In genomic region chr2:138587335-138587734, GRCm38 (mm10) we compare ENCODE assay signal across 19 mouse cellular contexts.
A peak's percentile ranks its signal among the peaks of the same experiment; 100 is the strongest.
DNase-seq lines count a peak whose midpoint lies in the region; ATAC-seq and TF ChIP-seq lines count a peak whose summit lies in the region.
"Had no signal": no experiment of that assay in that cellular context is flagged by ENCODE, and none has a peak within 500 bp of the region (broad histone marks: within the 10 kb centered on the region; RNA-seq: fewer than 3 reads in every experiment).

No protein-coding gene starts in this region.

- no peak overlapping the region for H3K9ac ChIP-seq in midbrain, embryonic 11.5 days (ENCODE audit: low read length)
- H3K9ac ChIP-seq in midbrain, embryonic 15.5 days = no peak overlapping the region
- H3K9ac ChIP-seq: heart, embryonic 13.5 days; hindbrain, embryonic 12.5 days had no signal

- H3K4me1 ChIP-seq in midbrain, embryonic 11.5 days (ENCODE audit: control insufficient read depth, insufficient read depth, low read length) = no peaks in the 10 kb centered on the region
- no peaks in the 10 kb centered on the region; the same call in 1 of the 2 replicates for H3K4me1 ChIP-seq in midbrain, embryonic 15.5 days
- H3K4me1 ChIP-seq: embryonic facial prominence, embryonic 10.5 days; heart, embryonic 13.5 days; hindbrain, embryonic 12.5 days had no signal

- H3K27ac ChIP-seq in layer of hippocampus, adult 2 months = peak overlapping the region; percentile 72
- H3K27ac ChIP-seq in midbrain, embryonic 11.5 days (ENCODE audit: low read depth, low read length) = no peak overlapping the region
- no peak overlapping the region for H3K27ac ChIP-seq in midbrain, embryonic 15.5 days
- H3K27ac ChIP-seq: embryonic facial prominence, embryonic 10.5 days; heart, embryonic 13.5 days; hindbrain, embryonic 12.5 days had no signal

- no peak for TF ChIP-seq CTCF in layer of hippocampus, adult 2 months (conservative IDR thresholded peaks at IDR 0.05)

- WGBS in midbrain, embryonic 11.5 days = 86% methylated on average over 2 of the region's 2 CpGs
- WGBS in midbrain, embryonic 15.5 days = 82% methylated on average over 2 of the region's 2 CpGs

- no peak overlapping the region for H3K4me2 ChIP-seq in midbrain, embryonic 11.5 days
- no peak overlapping the region for H3K4me2 ChIP-seq in midbrain, embryonic 15.5 days
- H3K4me2 ChIP-seq: heart, embryonic 13.5 days; hindbrain, embryonic 12.5 days had no signal

- no peak overlapping the region for H3K4me3 ChIP-seq in layer of hippocampus, adult 2 months
- H3K4me3 ChIP-seq in midbrain, embryonic 11.5 days (ENCODE audit: low read depth, low read length) = no peak overlapping the region
- no peak overlapping the region for H3K4me3 ChIP-seq in midbrain, embryonic 15.5 days
- H3K4me3 ChIP-seq: embryonic facial prominence, embryonic 10.5 days; heart, embryonic 13.5 days; hindbrain, embryonic 12.5 days had no signal

- peak; percentile 78 for ATAC-seq in frontal cortex, adult (ENCODE audit: low TSS enrichment)
- ATAC-seq in midbrain, embryonic 11.5 days (ENCODE audit: low FRiP score) = no peak
- ATAC-seq in midbrain, embryonic 15.5 days (replicated peaks) = no peak
- ATAC-seq: activated CD4-positive, CD25-positive, alpha-beta regulatory T cell, adult 4 months; forebrain, embryonic 14.5 days; Patski had no signal

- no peaks in the 10 kb centered on the region for H3K36me3 ChIP-seq in midbrain, embryonic 11.5 days (ENCODE audit: control insufficient read depth, insufficient read depth, low read length)
- no peaks in the 10 kb centered on the region for H3K36me3 ChIP-seq in midbrain, embryonic 15.5 days (replicated peaks)
- H3K36me3 ChIP-seq: embryonic facial prominence, embryonic 10.5 days; heart, embryonic 13.5 days; hindbrain, embryonic 12.5 days had no signal

- no peaks in the 10 kb centered on the region for H3K27me3 ChIP-seq in midbrain, embryonic 11.5 days (ENCODE audit: control insufficient read depth, insufficient read depth, low read length)
- no peaks in the 10 kb centered on the region for H3K27me3 ChIP-seq in midbrain, embryonic 15.5 days (replicated peaks)
- H3K27me3 ChIP-seq: CH12.LX; heart, embryonic 13.5 days; hindbrain, embryonic 12.5 days; Patski had no signal

- no peak for DNase-seq in frontal cortex, postnatal 25 days (ENCODE audit: low spot score in 2 of 2)
- no peak for DNase-seq in layer of hippocampus, adult 2 months (ENCODE audit: low spot score in 2 of 2)
- DNase-seq in layer of hippocampus, postnatal 25 days (ENCODE audit: extremely low spot score in 1 of 2, low spot score in 1 of 2) = no peak
- DNase-seq in midbrain, embryonic 11.5 days (ENCODE audit: low spot score, missing footprints) = peak; percentile 6
- DNase-seq in right cerebral cortex, postnatal 10 days (ENCODE audit: low spot score in 2 of 2) = peak; percentile 27 to 70
- no peak for DNase-seq in right cerebral cortex, postnatal 36 days (ENCODE audit: low spot score in 2 of 2)
- DNase-seq: adrenal gland, postnatal 14 days; cerebellum, postnatal 36 days; gastrocnemius, postnatal 14 days; heart, postnatal 36 days had no signal

- H3K9me3 ChIP-seq in midbrain, embryonic 11.5 days (ENCODE audit: control insufficient read depth, low read length) = no peaks in the 10 kb centered on the region
- H3K9me3 ChIP-seq in midbrain, embryonic 15.5 days = no peaks in the 10 kb centered on the region
- H3K9me3 ChIP-seq: embryonic facial prominence, embryonic 10.5 days; heart, embryonic 13.5 days; hindbrain, embryonic 12.5 days had no signal

Comparison
In these comparisons a context has a peak if more than half of its experiments do, and no peak if none do; other contexts are left out.
1. DNase-seq: peak in midbrain, embryonic 11.5 days (single experiment) and right cerebral cortex, postnatal 10 days (2 of 2); none in frontal cortex, postnatal 25 days (0 of 2), layer of hippocampus, adult 2 months (0 of 2), layer of hippocampus, postnatal 25 days (0 of 2) and right cerebral cortex, postnatal 36 days (0 of 2).